In the genomic region with DNA sequence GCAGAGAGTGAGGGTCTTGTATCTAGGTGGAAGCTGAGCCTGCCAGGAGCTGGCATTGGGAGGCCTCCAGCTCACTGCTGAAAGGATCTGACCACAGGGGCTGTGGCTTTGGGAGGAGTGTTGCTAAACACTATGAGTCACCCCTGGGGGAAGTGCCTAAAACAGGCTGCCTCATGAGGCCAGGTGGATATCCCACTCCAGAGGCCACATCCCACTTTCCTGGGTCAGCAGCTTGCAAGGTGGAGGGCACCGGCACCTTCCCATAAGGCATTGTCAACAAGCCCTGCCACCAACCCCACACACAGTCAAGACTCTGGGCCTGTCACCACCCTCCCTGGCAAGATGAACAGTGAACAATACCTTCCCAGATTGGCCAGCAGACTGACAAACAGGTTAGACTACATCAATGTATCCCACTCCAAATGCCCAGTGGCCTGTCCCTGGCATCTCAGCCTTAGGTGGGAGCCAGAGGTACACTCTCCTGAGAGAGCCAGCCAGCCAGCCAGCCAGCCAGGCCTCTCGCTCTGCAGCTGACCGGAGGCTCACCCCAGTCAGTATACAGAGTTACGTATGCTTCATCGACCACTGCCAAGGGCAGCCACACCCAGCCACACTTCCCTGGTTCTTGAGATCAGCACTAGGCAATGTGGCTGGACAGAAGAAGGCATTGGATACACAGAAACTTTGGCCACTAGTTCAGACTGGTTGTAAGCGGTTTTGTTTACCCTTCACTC, we compare ENCODE assay signal across 9 mouse cellular contexts. TPM values are rescaled to one million over a fixed set of nuclear protein-coding genes. Genes with fewer than 3 reads are reported as not detected.
DNase-seq lines count a peak whose midpoint lies in the region; ATAC-seq and TF ChIP-seq lines count a peak whose summit lies in the region.
"Had no signal": no experiment of that assay in that cellular context is flagged by ENCODE, and none has a peak within 500 bp of the region (broad histone marks: within the 10 kb centered on the region; RNA-seq: fewer than 3 reads in every experiment).

No protein-coding gene starts in this region.

- no peak overlapping the region for H3K9ac ChIP-seq in intestine, embryonic 14.5 days (ENCODE audit: low read length)

- peak overlapping the region; percentile 11; the same call in 1 of the 2 replicates for H3K4me3 ChIP-seq in gastrocnemius, adult 2 months
- no peak overlapping the region for H3K4me3 ChIP-seq in intestine, embryonic 14.5 days (ENCODE audit: low read depth, low read length)
- H3K4me3 ChIP-seq: limb, embryonic 12.5 days had no signal

- 51% methylated on average over 6 of the region's 6 CpGs for WGBS in intestine, embryonic 14.5 days

- DNase-seq in gastrocnemius, adult 2 months = peak; percentile 56
- DNase-seq in gastrocnemius, postnatal 25 days = no peak
- peak; percentile 80 for DNase-seq in ZHBTc4 (ENCODE audit: low read depth, low spot score)
- DNase-seq in intestine, embryonic 14.5 days (ENCODE audit: low spot score) = peak; percentile 62
- DNase-seq in lung, postnatal 25 days (ENCODE audit: low spot score) = peak; percentile 87
- DNase-seq in cerebellum, postnatal 36 days = no peak
- DNase-seq in cerebellum, adult 9-10 months = no peak

- no peaks in the 10 kb centered on the region for H3K9me3 ChIP-seq in intestine, embryonic 14.5 days (ENCODE audit: control insufficient read depth, low read length)
- H3K9me3 ChIP-seq: limb, embryonic 12.5 days had no signal

- no peaks in the 10 kb centered on the region for H3K27me3 ChIP-seq in intestine, embryonic 14.5 days (replicated peaks; ENCODE audit: control insufficient read depth, insufficient read depth, low read length)
- H3K27me3 ChIP-seq: limb, embryonic 12.5 days had no signal

- peak overlapping the region; percentile 71 for H3K27ac ChIP-seq in gastrocnemius, adult 2 months
- H3K27ac ChIP-seq in intestine, embryonic 14.5 days (ENCODE audit: low read depth) = peak overlapping the region; percentile 73

- TF ChIP-seq CTCF in gastrocnemius, adult 2 months (IDR thresholded peaks at IDR 0.05) = no peak

- peaks cover 10% of the 10 kb centered on the region for H3K36me3 ChIP-seq in intestine, embryonic 14.5 days (ENCODE audit: control insufficient read depth, insufficient read depth, low read length)

- H3K4me2 ChIP-seq in intestine, embryonic 14.5 days (ENCODE audit: low read length) = 0 out of 2 replicates have a peak overlapping the region, but pooled peaks have one; percentile 18
- H3K4me2 ChIP-seq: limb, embryonic 12.5 days had no signal

- ATAC-seq in intestine, embryonic 14.5 days (replicated peaks; ENCODE audit: low FRiP score, low TSS enrichment, low read depth) = peak; percentile 57
- no peak for ATAC-seq in cerebellum, adult (ENCODE audit: insufficient number of reproducible peaks, low FRiP score, low TSS enrichment)

- H3K4me1 ChIP-seq in intestine, embryonic 14.5 days (replicated peaks; ENCODE audit: control insufficient read depth, insufficient read depth, low read length) = peaks cover 48% of the 10 kb centered on the region

- intact Hi-C loops in gastrocnemius, adult 2 months (cut with DNase I) = no loop called here

RNA-seq across cellular contexts. Expression of gene Cdc42ep4, which starts 17.9 kb away (rescaled TPM):
- 1 to 10 TPM; 5.2 to 9.1 TPM for total RNA-seq in gastrocnemius, adult 2 months (2021)
- 1 to 10 TPM; 5.2 to 7.3 TPM for total RNA-seq in gastrocnemius, postnatal 25 days (2021)
- polyA plus RNA-seq in intestine, embryonic 14.5 days (2014; fragmentation: Nextera tagmentation; extraction: Ambion mirVana) = 46.8 and 52.0 TPM in 2 replicates

RNA-seq across cellular contexts. Expression of gene Cpsf4l, which starts 24.0 kb away (rescaled TPM):
- not detected for total RNA-seq in gastrocnemius, adult 2 months (2021)
- not detected for total RNA-seq in gastrocnemius, postnatal 25 days (2021)
- polyA plus RNA-seq in intestine, embryonic 14.5 days (2014; fragmentation: Nextera tagmentation; extraction: Ambion mirVana) = 0.18 and 0.34 TPM in 2 replicates

RNA-seq across cellular contexts. Expression of gene D11Wsu47e, which starts 49.6 kb away (rescaled TPM):
- 1 to 10 TPM; 4.5 to 6.3 TPM for total RNA-seq in gastrocnemius, adult 2 months (2021)
- total RNA-seq in gastrocnemius, postnatal 25 days (2021) = 1 to 10 TPM; 4.6 TPM
- 22.9 and 23.9 TPM in 2 replicates for polyA plus RNA-seq in intestine, embryonic 14.5 days (2014; fragmentation: Nextera tagmentation; extraction: Ambion mirVana)

RNA-seq across cellular contexts. Expression of gene Fam104a, which starts 49.8 kb away (rescaled TPM):
- total RNA-seq in gastrocnemius, adult 2 months (2021) = 10 to 100 TPM; 29.0 to 33.0 TPM
- 10 to 100 TPM; 24.7 to 25.4 TPM for total RNA-seq in gastrocnemius, postnatal 25 days (2021)
- polyA plus RNA-seq in intestine, embryonic 14.5 days (2014; fragmentation: Nextera tagmentation; extraction: Ambion mirVana) = 49.6 and 52.3 TPM in 2 replicates

Comparison
In these comparisons a context has a peak if more than half of its experiments do, and no peak if none do; other contexts are left out.
1. DNase-seq: peak in gastrocnemius, adult 2 months (single experiment), ZHBTc4 (single experiment), intestine, embryonic 14.5 days (single experiment) and lung, postnatal 25 days (single experiment); none in gastrocnemius, postnatal 25 days (single experiment), cerebellum, postnatal 36 days (0 of 2) and cerebellum, adult 9-10 months (single experiment).